Mouse (Mus musculus) ES-Bruce4 (cell line): ENCODE measurements at regions not wholly inside any gene's neighbourhood (a gene's known extent, or its start where the extent isn't known, plus 50 kb on each side); places are given as distances from the start of the nearest gene placed in this dataset.

ENCODE experiments used
- CTCF ChIP-seq: IDR thresholded peaks from one replicate; pipeline ENCODE4 v1.8.1; 2011; ENCODE audit warnings: low read depth, low read length
- POLR2A ChIP-seq: IDR thresholded peaks from one replicate; pipeline ENCODE4 v1.8.1; 2011; ENCODE audit warnings: low read length; ENCODE audit not compliant: insufficient read depth

DNA sequence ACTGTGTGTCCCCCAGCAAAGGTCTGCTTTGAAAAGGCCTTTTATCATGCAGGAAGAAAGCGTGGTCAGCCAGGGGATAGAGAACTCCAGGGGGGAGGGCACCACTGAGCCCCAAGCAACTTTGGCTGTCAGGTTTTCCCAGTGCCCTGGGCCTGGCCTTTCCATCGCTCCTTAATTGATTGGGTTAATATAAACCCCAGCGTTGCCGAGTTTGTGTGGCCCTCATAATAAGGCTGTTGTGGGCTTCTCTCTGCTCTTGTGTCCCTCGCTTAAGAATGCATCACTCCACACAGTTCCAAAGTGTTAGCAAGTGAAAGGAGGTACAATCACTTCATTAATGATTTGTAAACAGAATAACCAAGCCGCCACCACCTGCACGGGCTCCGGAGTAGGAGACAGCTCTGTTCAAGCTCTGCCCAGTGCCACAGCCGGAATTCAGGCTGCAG is 455.5 kb downstream of the Irx1 start:
- TF ChIP-seq CTCF: no peak
- no peak for TF ChIP-seq POLR2A
